Mouse (Mus musculus) kidney, adult 8-10 months (tissue): Measurements from ENCODE around the gene Fbn1.
A peak's percentile ranks its signal among the peaks of the same experiment; 100 is the strongest.
"Not testable (repeated sequence)": the region's sequence is repeated elsewhere in the genome, so short reads cannot be mapped to it uniquely, and the experiment has no call there.

ENCODE experiments used
- DNase-seq, 2 experiments: peaks; one replicate each; pipeline ENCODE4 v3.0.0; 2022

Fbn1 gene

DNA sequence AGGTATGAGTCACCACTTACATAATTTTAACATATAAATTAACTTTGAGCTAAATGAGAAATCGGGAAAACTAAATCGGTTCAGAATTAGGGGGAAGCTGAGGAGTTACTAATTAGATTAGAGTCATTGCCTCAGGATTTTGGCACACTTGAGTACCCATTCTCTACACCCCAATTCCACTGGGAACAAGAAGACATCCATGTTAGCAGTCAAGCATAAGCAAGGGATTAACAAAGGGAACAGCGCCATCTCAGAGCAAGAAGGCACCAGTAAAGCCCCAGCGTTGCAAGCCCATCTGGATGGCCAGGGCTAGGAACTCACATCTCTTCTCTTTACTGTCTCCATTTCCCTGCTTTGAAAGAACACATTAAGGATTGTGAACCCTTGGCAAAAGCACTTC lies 222.0 kb downstream of the Fbn1 start:
- no peak for DNase-seq

DNA sequence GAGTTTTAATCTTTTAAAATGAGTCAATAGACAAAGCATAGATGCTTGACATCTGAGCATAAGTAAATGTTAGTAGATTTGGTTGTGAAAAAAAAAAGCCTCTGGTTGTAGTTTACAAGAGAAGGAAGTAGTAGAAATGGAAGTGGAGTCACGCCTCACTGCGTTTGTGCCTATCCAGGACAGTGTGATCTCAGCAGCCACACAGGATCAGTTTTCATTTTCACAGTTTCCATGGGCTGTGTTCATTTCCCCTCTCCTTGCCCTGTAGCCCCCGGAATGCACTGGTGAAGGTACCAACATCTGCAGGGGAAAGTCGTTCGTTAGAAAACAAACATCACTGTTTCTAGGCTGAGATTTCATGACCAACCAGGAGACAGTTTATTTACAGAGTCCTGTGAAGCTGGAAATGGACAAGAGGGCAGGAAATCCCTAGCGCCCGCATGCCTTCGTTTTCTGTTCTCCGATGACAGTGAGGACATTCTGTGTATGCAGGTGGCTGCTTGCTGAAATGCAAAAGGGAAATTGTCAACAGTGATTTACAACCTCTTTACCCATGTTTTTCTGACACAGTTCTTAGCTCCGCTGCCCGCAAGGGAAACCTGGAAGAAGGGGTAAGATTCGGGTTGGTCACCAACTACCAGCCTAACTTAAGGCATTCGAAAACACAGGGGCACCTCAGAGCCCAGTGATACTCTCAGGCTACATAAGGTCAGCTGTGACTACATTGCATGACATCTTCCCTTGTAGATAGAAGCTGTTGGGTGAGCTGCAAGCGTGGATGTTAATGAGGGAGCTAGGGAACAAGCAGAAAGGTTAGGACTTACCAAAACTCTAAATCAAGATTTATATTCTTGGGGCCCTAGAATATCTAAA lies 225.2 kb downstream of the Fbn1 start:
- DNase-seq = no peak

- not testable (repeated sequence) for DNase-seq
Measured at GRCm38 (mm10) chr2:125279995-125280394, 227.8 kb downstream of the Fbn1 start.

- DNase-seq = no peak
Measured at GRCm38 (mm10) chr2:125278474-125278873, 229.3 kb downstream of the Fbn1 start.

DNA sequence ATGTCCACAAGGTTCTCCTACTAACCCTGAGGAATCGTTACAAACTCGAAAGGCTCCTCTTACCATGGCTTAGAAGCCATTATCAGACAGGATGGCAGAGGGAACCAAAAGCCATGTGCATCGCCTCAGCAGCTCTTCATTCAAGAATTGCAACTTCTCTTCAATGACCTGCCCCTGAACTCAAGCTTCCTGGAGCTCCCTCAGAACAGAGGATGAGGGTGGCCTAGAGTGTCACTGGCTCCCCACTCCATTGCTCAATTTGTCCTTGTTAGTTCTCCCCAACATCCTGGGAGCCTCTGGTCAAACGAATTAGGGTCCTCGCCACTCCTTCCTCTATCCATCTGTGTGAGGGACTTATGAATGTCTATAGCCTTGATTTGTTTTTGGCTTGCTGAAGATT lies 231.1 kb downstream of the Fbn1 start:
- no peak for DNase-seq

DNA sequence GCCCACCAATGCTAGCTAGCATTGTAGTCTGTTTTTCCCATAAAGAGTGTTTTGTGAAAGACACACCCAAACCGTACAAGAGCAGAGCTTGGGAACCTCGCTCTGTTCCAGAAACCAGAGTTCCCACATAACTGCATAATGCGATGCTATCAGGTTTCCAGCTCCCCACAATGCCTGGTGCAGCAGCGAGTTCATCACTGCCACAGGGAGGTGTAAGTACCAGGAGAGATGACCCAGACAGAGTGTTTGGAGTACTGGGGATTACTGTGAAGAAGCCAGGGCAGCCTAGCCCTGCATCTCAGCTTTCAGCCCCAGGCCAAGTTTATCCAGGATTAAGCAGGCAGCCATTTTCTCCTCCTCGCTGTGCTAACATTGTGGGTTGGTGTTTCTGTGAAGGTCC lies 232.2 kb downstream of the Fbn1 start:
- DNase-seq = no peak

- DNase-seq = no peak
Measured at GRCm38 (mm10) chr2:125268876-125269275, 238.9 kb downstream of the Fbn1 start.

DNA sequence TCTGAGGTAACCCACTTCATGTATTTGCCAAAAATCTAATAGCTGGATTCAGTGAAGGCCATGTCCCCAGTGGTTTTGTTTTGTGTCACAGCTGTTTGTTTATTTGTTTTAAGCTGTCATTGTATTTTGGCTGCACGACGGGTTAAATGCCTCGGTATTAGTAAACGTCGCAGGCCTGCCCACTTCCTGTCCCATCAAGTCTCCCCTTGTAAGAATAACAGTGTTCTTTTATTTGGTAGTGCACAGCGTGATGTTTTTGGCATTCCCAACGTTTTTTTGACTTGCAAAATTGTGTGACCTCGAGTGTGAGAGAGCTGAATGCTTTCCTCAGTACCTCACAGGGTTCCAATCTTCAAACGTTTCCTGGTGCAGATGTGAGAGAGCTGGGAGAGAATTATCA lies 244.0 kb downstream of the Fbn1 start:
- no peak for DNase-seq

- no peak for DNase-seq
Measured at GRCm38 (mm10) chr2:125263056-125263455, 244.7 kb downstream of the Fbn1 start.

DNA sequence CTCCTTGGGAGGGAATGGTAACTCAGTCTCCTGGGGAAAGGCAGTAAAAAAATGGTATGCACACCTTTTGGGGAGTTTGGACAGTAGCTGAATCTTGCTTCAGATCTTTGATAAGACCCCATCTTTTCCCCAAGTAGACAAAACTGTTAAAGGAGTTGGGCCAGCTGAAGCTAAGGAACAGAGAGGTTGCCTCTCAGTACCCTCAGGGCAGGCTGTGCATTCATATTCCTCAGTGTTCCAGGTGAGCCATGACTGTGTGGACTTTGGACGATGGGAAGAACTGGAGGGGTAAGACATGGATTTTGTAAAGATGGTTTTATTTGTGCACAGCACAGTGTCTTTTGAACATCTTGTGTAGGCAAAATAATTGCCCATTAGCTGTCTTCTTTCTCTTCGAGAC lies 247.5 kb downstream of the Fbn1 start:
- no peak for DNase-seq

GRCm38 (mm10) chr2:125259230-125260120 lies 248.3 kb downstream of the Fbn1 start:
- no peak for DNase-seq

- DNase-seq = no peak
Measured at GRCm38 (mm10) chr2:125255886-125256285, 251.9 kb downstream of the Fbn1 start.

DNA sequence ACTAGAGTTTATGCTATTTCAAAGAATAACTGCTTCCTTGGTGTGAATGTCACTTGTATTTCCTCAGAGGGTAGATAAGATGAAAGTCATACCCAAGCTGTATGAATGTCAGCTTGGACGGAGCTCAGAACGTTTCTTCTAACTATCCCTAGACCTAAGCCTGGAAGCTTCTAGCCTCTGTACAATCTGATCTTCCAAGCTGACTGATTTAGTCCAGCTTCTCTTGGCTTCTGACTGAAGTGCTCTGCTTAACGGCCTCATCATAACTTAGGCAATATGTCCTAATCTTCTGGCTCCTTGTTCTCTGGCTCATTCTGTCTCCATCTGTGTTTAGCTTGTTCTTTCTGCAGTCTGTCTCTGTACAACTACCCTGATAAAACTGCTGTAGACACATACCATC lies 253.2 kb downstream of the Fbn1 start:
- no peak for DNase-seq

DNA sequence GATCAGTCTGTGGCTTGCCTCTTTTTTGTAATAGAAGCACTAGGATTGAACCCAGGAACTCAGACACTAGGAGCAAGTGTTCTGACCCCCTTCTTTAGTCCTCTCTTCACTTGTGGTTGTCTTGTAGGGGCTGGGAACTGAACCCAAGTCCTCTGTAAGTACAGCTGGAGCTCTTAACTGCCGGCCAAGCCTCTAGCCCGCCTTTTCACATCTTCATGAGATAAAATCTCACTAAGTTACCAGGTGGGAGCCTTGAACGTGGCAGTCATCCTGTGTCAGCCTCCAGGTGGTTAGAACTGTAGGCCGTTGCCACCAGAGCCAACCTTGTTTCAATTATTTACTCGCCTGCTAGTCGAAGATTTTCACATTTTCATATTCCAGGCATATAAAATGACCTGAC lies 254.1 kb downstream of the Fbn1 start:
- no peak for DNase-seq

- peak in 1 of 2 experiments; percentile 61 for DNase-seq
Measured at GRCm38 (mm10) chr2:125252275-125252674, 255.5 kb downstream of the Fbn1 start.

DNA sequence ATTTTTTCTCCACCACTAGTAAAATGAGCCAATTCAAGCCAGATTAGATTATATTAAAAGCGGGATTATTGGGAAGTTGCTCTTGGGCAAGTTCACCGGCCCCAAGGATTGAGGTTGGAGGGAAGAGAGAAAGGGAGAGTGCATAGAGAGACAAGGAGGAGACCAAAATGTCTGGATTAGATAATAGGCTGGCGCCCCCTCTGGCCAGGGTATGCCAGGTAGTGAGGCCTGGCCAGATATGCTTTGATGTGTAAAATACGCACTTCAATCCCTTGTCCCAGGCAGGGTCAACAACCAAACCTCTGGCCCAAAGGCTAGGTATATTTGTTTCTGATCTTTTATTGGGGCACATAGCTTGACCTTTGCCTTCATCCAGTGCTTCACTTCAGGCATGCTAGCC lies 256.0 kb downstream of the Fbn1 start:
- no peak for DNase-seq
